Mouse (Mus musculus) liver, embryonic 12.5 days (tissue): ENCODE measurements around the gene Defa35. TPM values are rescaled to one million over a fixed set of nuclear protein-coding genes. Genes with fewer than 3 reads are reported as not detected.
"Not testable (repeated sequence)": the region's sequence is repeated elsewhere in the genome, so short reads cannot be mapped to it uniquely, and the experiment has no call there.

ENCODE experiments used
- ATAC-seq: fragments of 200-750 bp; cut with Nextera tagmentation; 2 replicates; pipeline ENCODE4 v1.8.0; 2017; ENCODE audit warnings: moderate number of reproducible peaks, mild to moderate bottlenecking, moderate library complexity
- H3K27ac ChIP-seq: fragments of 300-500 bp; sonication (generic); 2 replicates; pipeline ENCODE4 v1.5.1; 2016; ENCODE audit warnings: mild to moderate bottlenecking
- H3K27me3 ChIP-seq: fragments of 300-500 bp; sonication (generic); replicated peaks from 2 replicates; pipeline ENCODE4 v1.6.1; 2016; ENCODE audit warnings: mild to moderate bottlenecking, moderate library complexity
- H3K36me3 ChIP-seq: fragments of 300-500 bp; sonication (generic); 2 replicates; pipeline ENCODE4 v1.6.1; 2016; ENCODE audit warnings: mild to moderate bottlenecking, moderate library complexity
- H3K4me1 ChIP-seq: fragments of 300-500 bp; sonication (generic); 2 replicates; pipeline ENCODE4 v1.6.1; 2016
- H3K4me2 ChIP-seq: fragments of 300-500 bp; sonication (generic); 2 replicates; pipeline ENCODE4 v1.6.1; 2016; ENCODE audit warnings: mild to moderate bottlenecking, moderate library complexity
- H3K4me3 ChIP-seq: fragments of 300-500 bp; sonication (generic); 2 replicates; pipeline ENCODE4 v1.5.1; 2016; ENCODE audit warnings: mild to moderate bottlenecking, moderate library complexity
- H3K9ac ChIP-seq: fragments of 300-500 bp; sonication (generic); 2 replicates; pipeline ENCODE4 v1.6.1; 2016; ENCODE audit warnings: mild to moderate bottlenecking, moderate library complexity
- H3K9me3 ChIP-seq: fragments of 300-500 bp; sonication (generic); replicated peaks from 2 replicates; pipeline ENCODE4 v1.6.1; 2016; ENCODE audit warnings: mild to moderate bottlenecking, moderate library complexity
- WGBS: fragments of 180-500 bp; shearing (Covaris S2); methylation state at CpG from one replicate; pipeline ENCODE4 v1.1.7; 2016; ENCODE audit not compliant: insufficient replicate concordance; 5-methylcytosine and 5-hydroxymethylcytosine counted together
- polyA plus RNA-seq: library from polyadenylated mRNA; unstranded; fragments of >200 nt; fragmentation: Nextera tagmentation; extraction: Ambion mirVana; gene quantifications from 2 replicates; pipeline ENCODE4 v1.2.1, GENCODE M21; 2016

Gene Defa35
- not detected in 2 replicates for polyA plus RNA-seq

GRCm38 (mm10) chr8:21064738-21065137, at the start of gene Defa35:
Defa35 (plus strand) TSS chr8:21065038.
- 72% methylated on average over 1 of the region's 1 CpGs for WGBS

GRCm38 (mm10) chr8:21025245-21025644, 39.6 kb upstream of the Defa35 start, which contains the start of gene Defa21:
Defa21 (plus strand) TSS chr8:21025545.
- not testable (repeated sequence) for H3K4me2 ChIP-seq, H3K9ac ChIP-seq, H3K36me3 ChIP-seq, H3K4me1 ChIP-seq, H3K4me3 ChIP-seq, H3K27ac ChIP-seq, H3K27me3 ChIP-seq, ATAC-seq, H3K9me3 ChIP-seq
- WGBS: no CpG with 5 or more reads among the region's 1 CpGs

More at GRCm38 (mm10) chr8:21064738-21065137, at the start of gene Defa35:
- not testable (repeated sequence) for H3K9me3 ChIP-seq, H3K36me3 ChIP-seq, ATAC-seq, H3K27ac ChIP-seq, H3K27me3 ChIP-seq, H3K4me2 ChIP-seq, H3K4me3 ChIP-seq, H3K4me1 ChIP-seq, H3K9ac ChIP-seq

DNA sequence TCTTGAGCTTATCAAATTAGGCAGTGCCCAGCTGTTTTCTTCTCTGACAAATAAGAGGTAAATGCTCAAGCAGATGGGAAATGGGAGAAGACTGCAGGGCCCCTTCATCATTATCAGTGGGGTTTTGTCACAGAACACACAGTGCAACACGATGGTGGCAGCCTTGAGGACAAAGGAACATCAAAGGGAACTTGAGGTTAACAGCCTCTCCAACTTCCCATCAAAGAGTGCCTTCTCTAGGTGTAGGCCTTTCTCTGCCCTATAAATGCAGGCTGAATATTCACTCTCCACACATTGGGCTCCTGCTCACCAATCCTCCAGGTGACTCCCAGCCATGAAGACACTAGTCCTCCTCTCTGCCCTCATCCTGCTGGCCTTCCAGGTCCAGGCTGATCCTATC, 10.1 kb upstream of the Defa35 start, which contains the start of gene Defa23:
Gene Defa23 (plus strand): TSS at position 301 of the 400 bp plus-strand sequence.
- not testable (repeated sequence) for H3K27me3 ChIP-seq, H3K27ac ChIP-seq, H3K9ac ChIP-seq, H3K4me2 ChIP-seq, H3K4me3 ChIP-seq, H3K36me3 ChIP-seq, ATAC-seq, H3K9me3 ChIP-seq, H3K4me1 ChIP-seq
- WGBS: no CpG with 5 or more reads among the region's 1 CpGs

DNA sequence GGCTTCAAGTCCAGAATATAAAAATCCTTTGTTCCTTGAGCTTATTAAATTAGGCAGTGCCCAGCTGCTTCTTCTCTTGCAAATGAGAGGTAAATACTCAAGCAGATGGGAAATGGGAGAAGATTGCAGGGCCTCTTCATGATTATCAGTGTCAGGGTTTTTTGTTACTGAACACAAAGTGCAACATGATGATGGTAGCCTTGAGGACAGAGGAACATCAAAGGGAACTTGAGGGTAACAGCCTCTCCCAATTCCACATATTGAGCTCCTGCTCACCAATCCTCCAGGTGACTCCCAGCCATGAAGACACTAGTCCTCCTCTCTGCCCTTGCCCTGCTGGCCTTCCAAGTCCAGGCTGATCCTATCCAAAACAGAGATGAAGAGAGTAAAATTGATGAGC, 19.3 kb downstream of the Defa35 start, which contains the start of gene Defa25:
Gene Defa25 (plus strand): TSS at position 301 of the 400 bp plus-strand sequence.
- not testable (repeated sequence) for H3K4me1 ChIP-seq, H3K4me3 ChIP-seq, H3K4me2 ChIP-seq, H3K27me3 ChIP-seq, H3K36me3 ChIP-seq, ATAC-seq, H3K9me3 ChIP-seq, H3K27ac ChIP-seq, H3K9ac ChIP-seq

GRCm38 (mm10) chr8:21093106-21093505, 28.3 kb downstream of the Defa35 start:
- Histone ChIP-seq H3K4me3 (no peak overlapping the region), H3K4me2 (no peak overlapping the region), H3K27me3 (no peaks in the 10 kb centered on the region), H3K9ac (no peak overlapping the region), H3K36me3 (no peaks in the 10 kb centered on the region), H3K4me1 (no peaks in the 10 kb centered on the region), H3K9me3 (no peaks in the 10 kb centered on the region), H3K27ac (no peak overlapping the region)
- ATAC-seq: no peak
- WGBS: 27% methylated on average over 4 of the region's 4 CpGs

DNA sequence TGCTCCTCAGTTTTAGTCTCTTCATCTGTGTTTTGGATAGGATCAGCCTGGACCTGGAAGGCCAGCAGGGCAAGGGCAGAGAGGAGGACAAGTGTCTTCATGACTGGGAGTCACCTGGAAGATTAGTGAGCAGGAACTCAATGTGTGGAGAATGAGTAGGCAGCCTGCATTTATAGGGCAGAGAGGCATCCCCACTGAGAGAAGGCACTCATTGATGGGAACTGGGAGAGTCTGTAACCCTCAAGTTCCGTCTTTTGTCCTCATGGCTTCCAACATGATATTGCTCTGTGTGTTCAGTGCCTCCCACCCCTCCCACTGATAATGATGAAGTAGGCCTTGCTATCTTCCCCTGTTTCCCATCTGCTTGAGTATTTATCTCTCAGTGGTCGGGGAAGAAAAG, 31.1 kb downstream of the Defa35 start, which contains the start of gene Gm14851:
Gene Gm14851 (minus strand): TSS at position 101 of the 400 bp plus-strand sequence.
- ATAC-seq, H3K36me3 ChIP-seq, H3K4me1 ChIP-seq, H3K9ac ChIP-seq, H3K27ac ChIP-seq, H3K9me3 ChIP-seq, H3K4me2 ChIP-seq, H3K4me3 ChIP-seq, H3K27me3 ChIP-seq: not testable (repeated sequence)
- WGBS: no CpG with 5 or more reads among the region's 2 CpGs

Other genes starting within 250 kb of the Defa35 start
- not detected in 2 replicates for gene Defb33, start 172.4 kb upstream of the Defa35 start, polyA plus RNA-seq
- gene Gm15056, start 162.4 kb upstream of the Defa35 start, polyA plus RNA-seq: not detected in 2 replicates
- gene Gm6040, start 143.0 kb upstream of the Defa35 start, polyA plus RNA-seq: not detected in 2 replicates
- not detected in 2 replicates for gene AY761185, start 120.3 kb upstream of the Defa35 start, polyA plus RNA-seq
- gene Defa21, start 39.5 kb upstream of the Defa35 start, polyA plus RNA-seq: not detected in 2 replicates
- gene Defa23, start 10.0 kb upstream of the Defa35 start, polyA plus RNA-seq: not detected in 2 replicates
- not detected in 2 replicates for gene Defa25, start 19.4 kb downstream of the Defa35 start, polyA plus RNA-seq
- not detected in 2 replicates for gene Gm14851, start 31.0 kb downstream of the Defa35 start, polyA plus RNA-seq
- not detected in 2 replicates for gene Defa30, start 69.6 kb downstream of the Defa35 start, polyA plus RNA-seq
- gene Defa22, start 97.2 kb downstream of the Defa35 start, polyA plus RNA-seq: not detected in 2 replicates
- not detected in 2 replicates for gene Defa31, start 126.6 kb downstream of the Defa35 start, polyA plus RNA-seq
- not detected in 2 replicates for gene Gm15293, start 136.5 kb downstream of the Defa35 start, polyA plus RNA-seq
- not detected in 2 replicates for gene Gm15292, start 184.7 kb downstream of the Defa35 start, polyA plus RNA-seq